Mouse (Mus musculus) C2C12 (cell line): ENCODE results near the gene Rbm47. TPM values are rescaled to one million over a fixed set of nuclear protein-coding genes. Genes with fewer than 3 reads are reported as not detected.

Experiments used
- H3K27me3 ChIP-seq: one replicate; pipeline ENCODE4 v1.6.1; 2011; ENCODE audit not compliant: control insufficient read depth, insufficient read depth, insufficient read length
- H3K36me3 ChIP-seq: one replicate; pipeline ENCODE4 v1.6.1; 2011; ENCODE audit not compliant: control insufficient read depth, insufficient read depth
- H3K4me3 ChIP-seq: one replicate; pipeline ENCODE4 v1.5.1; 2011; ENCODE audit warnings: mild to moderate bottlenecking, control low read depth; ENCODE audit not compliant: poor library complexity, insufficient read depth, severe bottlenecking
- H3K79me2 ChIP-seq: one replicate; pipeline ENCODE4 v1.6.1; 2011; ENCODE audit not compliant: control insufficient read depth, insufficient read depth
- H3K79me3 ChIP-seq: one replicate; pipeline ENCODE4 v1.6.1; 2011; ENCODE audit warnings: low read depth, control low read depth
- H3ac ChIP-seq: one replicate; pipeline ENCODE3; 2011; ENCODE audit warnings: low read depth; ENCODE audit not compliant: control insufficient read depth, insufficient read length
- CEBPB ChIP-seq: IDR thresholded peaks from one replicate; pipeline ENCODE4 v1.6.1; 2011; ENCODE audit warnings: low read depth, mild to moderate bottlenecking, control low read depth, moderate library complexity
- CTCF ChIP-seq: IDR thresholded peaks from one replicate; pipeline ENCODE4 v1.5.1; 2011; ENCODE audit not compliant: control insufficient read depth, insufficient read depth, insufficient read length
- FOSL1 ChIP-seq: IDR thresholded peaks from one replicate; pipeline ENCODE4 v1.8.0; 2011; ENCODE audit warnings: mild to moderate bottlenecking, low read length; ENCODE audit not compliant: poor library complexity, insufficient read depth, severe bottlenecking
- MAX ChIP-seq: IDR thresholded peaks from one replicate; pipeline ENCODE4 v1.6.1; 2011; ENCODE audit warnings: mild to moderate bottlenecking, control low read depth
- MYOD1 ChIP-seq: IDR thresholded peaks from one replicate; pipeline ENCODE4 v1.6.1; 2011; ENCODE audit warnings: low read depth; ENCODE audit not compliant: control insufficient read depth, insufficient read length
- MYOG ChIP-seq: IDR thresholded peaks from one replicate; pipeline ENCODE4 v1.6.1; 2011; ENCODE audit not compliant: control insufficient read depth, insufficient read length; ENCODE audit errors: extremely low read depth
- USF1 ChIP-seq: IDR thresholded peaks from one replicate; pipeline ENCODE4 v1.6.1; 2011; ENCODE audit warnings: low read depth, mild to moderate bottlenecking, control low read depth, moderate library complexity
- polyA plus RNA-seq: library from polyadenylated mRNA; unstranded; fragments of >200 nt; fragmentation: generic; extraction: Trizol; gene quantifications from one replicate; pipeline ENCODE4 v1.2.1, GENCODE M21; 2012; ENCODE audit warnings: missing spikeins

Gene Rbm47
- polyA plus RNA-seq, 1 experiment, result 0.16 TPM

DNA sequence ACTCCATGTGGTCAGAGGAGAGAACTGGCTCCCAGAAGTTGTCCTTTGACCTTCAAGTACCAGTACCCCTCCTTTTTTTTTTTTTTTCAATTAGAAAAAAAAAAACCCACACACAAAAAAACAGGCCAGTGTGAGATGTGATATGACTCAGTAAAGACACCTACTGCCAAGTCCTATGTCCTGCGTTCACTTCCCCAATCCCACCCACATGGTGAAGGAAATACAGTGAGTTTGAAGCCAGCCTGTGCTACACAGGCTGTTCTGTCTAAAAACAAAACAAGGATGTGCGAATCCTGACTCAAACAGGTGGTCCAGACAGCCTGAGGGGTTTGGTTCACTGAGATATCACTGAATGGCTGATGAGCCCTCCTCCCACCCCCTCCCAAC is 3.8 kb downstream of the Rbm47 start:
- H3K79me3 ChIP-seq, result no peaks in the 10 kb centered on the region
- H3K79me2 ChIP-seq, result no peaks in the 10 kb centered on the region
- no peaks in the 10 kb centered on the region for H3K27me3 ChIP-seq
- H3ac ChIP-seq, result no peak overlapping the region
- H3K4me3 ChIP-seq, result no peak overlapping the region
- no peaks in the 10 kb centered on the region for H3K36me3 ChIP-seq
- TF ChIP-seq CEBPB, result no peak
- TF ChIP-seq MAX, result no peak

DNA sequence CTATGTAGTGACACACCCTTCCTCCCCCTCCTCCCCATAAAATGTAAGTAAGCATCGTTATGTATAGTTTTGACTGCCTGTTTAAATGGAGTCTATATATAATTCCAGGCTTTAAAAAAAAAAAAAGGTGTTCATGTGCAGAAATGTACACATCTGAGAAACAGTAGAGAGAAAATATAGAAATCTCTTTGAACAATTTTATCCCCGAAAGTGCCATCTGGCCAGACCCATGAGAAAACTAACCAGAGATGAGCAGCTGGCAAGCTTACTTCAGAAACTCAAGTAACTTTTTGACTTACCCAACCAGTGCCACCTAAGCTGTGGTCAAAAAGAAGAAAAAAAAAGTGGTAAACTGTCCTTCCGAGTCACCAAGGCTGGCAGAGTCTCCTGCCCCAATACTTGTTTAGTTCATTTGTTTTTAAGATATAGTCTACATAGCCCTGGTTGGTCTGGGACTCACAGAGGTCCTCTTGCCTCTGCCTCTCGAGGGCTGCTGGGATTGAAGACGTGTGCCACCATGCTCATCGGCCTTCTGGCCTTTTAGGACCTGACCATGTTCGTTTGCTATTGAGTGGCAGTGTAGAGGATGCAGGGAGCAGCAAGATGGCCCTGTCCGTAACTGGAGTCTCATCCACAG is 4.3 kb downstream of the Rbm47 start:
- Histone ChIP-seq H3K79me3 (no peaks in the 10 kb centered on the region), H3ac (no peak overlapping the region), H3K36me3 (no peaks in the 10 kb centered on the region), H3K27me3 (no peaks in the 10 kb centered on the region), H3K4me3 (no peak overlapping the region), H3K79me2 (no peaks in the 10 kb centered on the region)
- TF ChIP-seq MYOD1 (no peak), FOSL1 (no peak), USF1 (no peak), MAX (no peak), CTCF (no peak), MYOG (no peak), CEBPB (no peak)

DNA sequence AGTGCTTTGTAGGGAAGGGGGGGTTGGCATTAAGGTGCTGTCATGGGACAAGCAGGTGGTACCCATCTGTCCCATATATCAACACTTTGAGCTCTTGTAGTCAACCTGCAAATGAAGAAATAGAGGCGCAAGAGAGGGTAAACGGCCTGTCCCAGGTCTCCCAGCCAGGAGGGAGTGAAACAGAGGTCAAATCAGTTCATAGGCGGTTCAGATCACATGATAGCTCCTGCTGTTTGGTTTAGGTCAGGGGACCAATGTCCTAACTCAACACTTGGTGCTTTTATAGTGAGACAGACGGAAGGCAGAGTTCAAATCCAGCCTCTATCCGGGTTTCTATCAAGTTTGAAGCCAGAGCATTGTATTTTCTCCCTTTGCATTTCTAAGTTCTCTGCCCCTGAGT is 6.0 kb downstream of the Rbm47 start:
- Histone ChIP-seq H3K79me2 (no peaks in the 10 kb centered on the region), H3K36me3 (no peaks in the 10 kb centered on the region), H3ac (no peak overlapping the region), H3K27me3 (no peaks in the 10 kb centered on the region), H3K4me3 (no peak overlapping the region), H3K79me3 (no peaks in the 10 kb centered on the region)
- no peak for TF ChIP-seq MYOG
- TF ChIP-seq MAX, result no peak
- no peak for TF ChIP-seq CEBPB
- no peak for TF ChIP-seq FOSL1
- no peak for TF ChIP-seq USF1
- TF ChIP-seq MYOD1, result no peak
- TF ChIP-seq CTCF, result no peak

GRCm38 (mm10) chr5:66166193-66166629 is 6.7 kb downstream of the Rbm47 start:
- Histone ChIP-seq H3ac (peak overlapping the region; percentile 14), H3K79me3 (no peaks in the 10 kb centered on the region), H3K36me3 (no peaks in the 10 kb centered on the region), H3K27me3 (no peaks in the 10 kb centered on the region), H3K4me3 (no peak overlapping the region), H3K79me2 (no peaks in the 10 kb centered on the region)
- TF ChIP-seq MAX, result no peak
- peak; percentile 54 for TF ChIP-seq USF1
- TF ChIP-seq MYOG, result no peak
- no peak for TF ChIP-seq CTCF
- TF ChIP-seq FOSL1, result peak; percentile 2
- peak; percentile 82 for TF ChIP-seq CEBPB
- peak; percentile 67 for TF ChIP-seq MYOD1

- no peak overlapping the region for H3K4me3 ChIP-seq
- H3K79me3 ChIP-seq, result no peaks in the 10 kb centered on the region
- TF ChIP-seq FOSL1, result no peak
- no peak for TF ChIP-seq CTCF
- TF ChIP-seq CEBPB, result no peak
- TF ChIP-seq MAX, result no peak
- no peak for TF ChIP-seq MYOD1
- TF ChIP-seq MYOG, result no peak
- TF ChIP-seq USF1, result no peak
- H3ac ChIP-seq, result no peak overlapping the region
- H3K79me2 ChIP-seq, result no peaks in the 10 kb centered on the region
- no peaks in the 10 kb centered on the region for H3K36me3 ChIP-seq
- H3K27me3 ChIP-seq, result no peaks in the 10 kb centered on the region
Observed at GRCm38 (mm10) chr5:66165748-66166147, 7.2 kb downstream of the Rbm47 start.

DNA sequence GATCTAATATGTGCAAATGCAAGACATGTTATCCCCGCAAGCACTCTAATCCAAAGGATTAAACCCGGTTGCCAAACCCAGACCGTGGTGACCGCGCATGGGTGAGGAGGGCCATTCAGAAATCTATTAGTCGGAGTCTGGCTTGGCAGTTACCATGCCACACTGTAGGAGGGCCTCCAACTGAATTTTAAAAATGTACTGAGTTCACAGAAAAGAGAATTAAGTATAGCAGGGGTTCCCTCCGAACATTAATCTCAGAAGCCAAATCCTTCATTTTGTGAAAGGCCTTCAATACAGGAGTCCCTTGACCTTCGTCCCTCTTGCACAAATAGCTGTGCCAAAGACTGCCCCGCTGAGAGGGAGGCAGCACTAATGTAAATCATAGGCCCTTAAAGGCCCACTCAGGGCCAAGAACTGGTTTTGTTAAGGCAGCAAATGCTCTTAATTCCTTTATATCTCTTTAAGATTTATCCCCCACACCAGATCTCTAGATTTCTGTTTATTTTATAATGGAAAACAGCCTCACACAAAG is 16.4 kb downstream of the Rbm47 start:
- Histone ChIP-seq H3K27me3 (no peaks in the 10 kb centered on the region), H3K79me3 (no peaks in the 10 kb centered on the region), H3K36me3 (no peaks in the 10 kb centered on the region), H3K4me3 (no peak overlapping the region), H3ac (no peak overlapping the region), H3K79me2 (no peaks in the 10 kb centered on the region)
- no peak for TF ChIP-seq USF1
- TF ChIP-seq MYOD1, result no peak
